Mouse (Mus musculus): ENCODE results near the gene H2-Ab1. TPM values are rescaled to one million over a fixed set of nuclear protein-coding genes. Genes with fewer than 3 reads are reported as not detected.

Gene H2-Ab1
- total RNA-seq, 1 experiment = 1.9 TPM

GRCm38 (mm10) chr17:34281836-34282235, 24.3 kb downstream of the H2-Ab1 start:
- H3K9ac ChIP-seq (ENCODE audit: insufficient read depth, low read depth, low read length, poor library complexity, severe bottlenecking) = no peak overlapping the region
- no peaks in the 10 kb centered on the region for H3K4me1 ChIP-seq (ENCODE audit: control insufficient read depth in 2 of 2, insufficient read depth in 2 of 2, low read length in 2 of 2, poor library complexity in 1 of 2)
- no peak for DNase-seq (ENCODE audit: low read depth, low spot score)
- H3K9me3 ChIP-seq (ENCODE audit: control insufficient read depth, insufficient read depth, low read depth, low read length) = no peaks in the 10 kb centered on the region
- no peak overlapping the region for H3K27ac ChIP-seq (ENCODE audit: insufficient read depth, low read depth, low read length, poor library complexity, severe bottlenecking)
- TF ChIP-seq CHD2 (IDR thresholded peaks at IDR 0.05; ENCODE audit: low read depth, low read length) = no peak
- no peak for TF ChIP-seq ZC3H11A (IDR thresholded peaks at IDR 0.05; ENCODE audit: borderline replicate concordance, low read depth, low read length)
- no peak for TF ChIP-seq ZNF384 (IDR thresholded peaks at IDR 0.05; ENCODE audit: low read depth, low read length)
- TF ChIP-seq MAFK (IDR thresholded peaks at IDR 0.05; ENCODE audit: insufficient read depth, low read depth, low read length) = no peak
- TF ChIP-seq HCFC1 (IDR thresholded peaks at IDR 0.05; ENCODE audit: borderline replicate concordance, insufficient read depth, low read length) = no peak
- in situ Hi-C loops (cut with MboI; ENCODE audit: low sequenced_read_pairs in 2 of 2, unreplicated experiment in 2 of 2) = no loop called here
- no peak overlapping the region for H3K4me3 ChIP-seq (ENCODE audit: insufficient read depth in 1 of 2, low read depth in 1 of 2, low read length in 2 of 2, poor library complexity in 1 of 2, severe bottlenecking in 1 of 2)
- H3K36me3 ChIP-seq (ENCODE audit: control insufficient read depth, insufficient read depth, low read length, poor library complexity, severe bottlenecking) = no peaks in the 10 kb centered on the region

GRCm38 (mm10) chr17:34285371-34285770, 27.9 kb downstream of the H2-Ab1 start:
- in situ Hi-C loops (cut with MboI; ENCODE audit: low sequenced_read_pairs in 2 of 2, unreplicated experiment in 2 of 2) = no loop called here
- TF ChIP-seq ZC3H11A (IDR thresholded peaks at IDR 0.05; ENCODE audit: borderline replicate concordance, low read depth, low read length) (no peak), CHD2 (IDR thresholded peaks at IDR 0.05; ENCODE audit: low read depth, low read length) (no peak), ZNF384 (IDR thresholded peaks at IDR 0.05; ENCODE audit: low read depth, low read length) (no peak), MAFK (IDR thresholded peaks at IDR 0.05; ENCODE audit: insufficient read depth, low read depth, low read length) (no peak), HCFC1 (IDR thresholded peaks at IDR 0.05; ENCODE audit: borderline replicate concordance, insufficient read depth, low read length) (no peak)
- H3K36me3 ChIP-seq (ENCODE audit: control insufficient read depth, insufficient read depth, low read length, poor library complexity, severe bottlenecking) = no peaks in the 10 kb centered on the region
- no peak for DNase-seq (ENCODE audit: low read depth, low spot score)
- no peak overlapping the region for H3K9ac ChIP-seq (ENCODE audit: insufficient read depth, low read depth, low read length, poor library complexity, severe bottlenecking)
- no peaks in the 10 kb centered on the region for H3K4me1 ChIP-seq (ENCODE audit: control insufficient read depth in 2 of 2, insufficient read depth in 2 of 2, low read length in 2 of 2, poor library complexity in 1 of 2)
- no peaks in the 10 kb centered on the region for H3K9me3 ChIP-seq (ENCODE audit: control insufficient read depth, insufficient read depth, low read depth, low read length)
- no peak overlapping the region for H3K4me3 ChIP-seq (ENCODE audit: insufficient read depth in 1 of 2, low read depth in 1 of 2, low read length in 2 of 2, poor library complexity in 1 of 2, severe bottlenecking in 1 of 2)
- H3K27ac ChIP-seq (ENCODE audit: insufficient read depth, low read depth, low read length, poor library complexity, severe bottlenecking) = no peak overlapping the region

GRCm38 (mm10) chr17:34285848-34286247, 28.4 kb downstream of the H2-Ab1 start:
- in situ Hi-C loops (cut with MboI; ENCODE audit: low sequenced_read_pairs in 2 of 2, unreplicated experiment in 2 of 2) = no loop called here
- TF ChIP-seq CHD2 (IDR thresholded peaks at IDR 0.05; ENCODE audit: low read depth, low read length) (no peak), HCFC1 (IDR thresholded peaks at IDR 0.05; ENCODE audit: borderline replicate concordance, insufficient read depth, low read length) (no peak)
- no peak overlapping the region for H3K9ac ChIP-seq (ENCODE audit: insufficient read depth, low read depth, low read length, poor library complexity, severe bottlenecking)
- no peak overlapping the region for H3K27ac ChIP-seq (ENCODE audit: insufficient read depth, low read depth, low read length, poor library complexity, severe bottlenecking)
- DNase-seq (ENCODE audit: low read depth, low spot score) = no peak
- no peaks in the 10 kb centered on the region for H3K9me3 ChIP-seq (ENCODE audit: control insufficient read depth, insufficient read depth, low read depth, low read length)
- no peak overlapping the region for H3K4me3 ChIP-seq (ENCODE audit: insufficient read depth in 1 of 2, low read depth in 1 of 2, low read length in 2 of 2, poor library complexity in 1 of 2, severe bottlenecking in 1 of 2)
- no peaks in the 10 kb centered on the region for H3K36me3 ChIP-seq (ENCODE audit: control insufficient read depth, insufficient read depth, low read length, poor library complexity, severe bottlenecking)
- no peaks in the 10 kb centered on the region for H3K4me1 ChIP-seq (ENCODE audit: control insufficient read depth in 2 of 2, insufficient read depth in 2 of 2, low read length in 2 of 2, poor library complexity in 1 of 2)

- TF ChIP-seq MAFK (IDR thresholded peaks at IDR 0.05; ENCODE audit: insufficient read depth, low read depth, low read length) (no peak), HCFC1 (IDR thresholded peaks at IDR 0.05; ENCODE audit: borderline replicate concordance, insufficient read depth, low read length) (no peak), ZC3H11A (IDR thresholded peaks at IDR 0.05; ENCODE audit: borderline replicate concordance, low read depth, low read length) (no peak), CHD2 (IDR thresholded peaks at IDR 0.05; ENCODE audit: low read depth, low read length) (no peak), ZNF384 (IDR thresholded peaks at IDR 0.05; ENCODE audit: low read depth, low read length) (no peak)
- Histone ChIP-seq H3K4me3 (ENCODE audit: insufficient read depth in 1 of 2, low read depth in 1 of 2, low read length in 2 of 2, poor library complexity in 1 of 2, severe bottlenecking in 1 of 2) (no peak overlapping the region), H3K4me1 (ENCODE audit: control insufficient read depth in 2 of 2, insufficient read depth in 2 of 2, low read length in 2 of 2, poor library complexity in 1 of 2) (no peaks in the 10 kb centered on the region), H3K9ac (ENCODE audit: insufficient read depth, low read depth, low read length, poor library complexity, severe bottlenecking) (no peak overlapping the region), H3K9me3 (ENCODE audit: control insufficient read depth, insufficient read depth, low read depth, low read length) (no peaks in the 10 kb centered on the region), H3K36me3 (ENCODE audit: control insufficient read depth, insufficient read depth, low read length, poor library complexity, severe bottlenecking) (no peaks in the 10 kb centered on the region), H3K27ac (ENCODE audit: insufficient read depth, low read depth, low read length, poor library complexity, severe bottlenecking) (no peak overlapping the region)
- no peak for DNase-seq (ENCODE audit: low read depth, low spot score)
- in situ Hi-C loops (cut with MboI; ENCODE audit: low sequenced_read_pairs in 2 of 2, unreplicated experiment in 2 of 2) = no loop called here
These were observed 29.0 kb downstream of the H2-Ab1 start for GRCm38 (mm10) chr17:34286501-34286900.

- no peak overlapping the region for H3K4me3 ChIP-seq (ENCODE audit: insufficient read depth in 1 of 2, low read depth in 1 of 2, low read length in 2 of 2, poor library complexity in 1 of 2, severe bottlenecking in 1 of 2)
- no peak overlapping the region for H3K27ac ChIP-seq (ENCODE audit: insufficient read depth, low read depth, low read length, poor library complexity, severe bottlenecking)
- no peaks in the 10 kb centered on the region for H3K9me3 ChIP-seq (ENCODE audit: control insufficient read depth, insufficient read depth, low read depth, low read length)
- no peak for DNase-seq (ENCODE audit: low read depth, low spot score)
- H3K9ac ChIP-seq (ENCODE audit: insufficient read depth, low read depth, low read length, poor library complexity, severe bottlenecking) = no peak overlapping the region
- no peaks in the 10 kb centered on the region for H3K36me3 ChIP-seq (ENCODE audit: control insufficient read depth, insufficient read depth, low read length, poor library complexity, severe bottlenecking)
- in situ Hi-C loops (cut with MboI; ENCODE audit: low sequenced_read_pairs in 2 of 2, unreplicated experiment in 2 of 2) = no loop called here
- no peaks in the 10 kb centered on the region for H3K4me1 ChIP-seq (ENCODE audit: control insufficient read depth in 2 of 2, insufficient read depth in 2 of 2, low read length in 2 of 2, poor library complexity in 1 of 2)
- no peak for TF ChIP-seq ZC3H11A (IDR thresholded peaks at IDR 0.05; ENCODE audit: borderline replicate concordance, low read depth, low read length)
- TF ChIP-seq ZNF384 (IDR thresholded peaks at IDR 0.05; ENCODE audit: low read depth, low read length) = no peak
- TF ChIP-seq CHD2 (IDR thresholded peaks at IDR 0.05; ENCODE audit: low read depth, low read length) = no peak
- no peak for TF ChIP-seq MAFK (IDR thresholded peaks at IDR 0.05; ENCODE audit: insufficient read depth, low read depth, low read length)
- no peak for TF ChIP-seq HCFC1 (IDR thresholded peaks at IDR 0.05; ENCODE audit: borderline replicate concordance, insufficient read depth, low read length)
These were observed 29.5 kb downstream of the H2-Ab1 start for GRCm38 (mm10) chr17:34286999-34287398.

Measured in ES-E14 (cell line).